Mouse (Mus musculus) liver, embryonic 14.5 days (tissue): ENCODE results near the gene Fignl1.

Source experiments
- CTCF ChIP-seq: IDR thresholded peaks from 2 replicates; pipeline ENCODE4 v1.5.1; 2016; ENCODE audit warnings: antibody characterized with exemption, low read depth, control low read depth
- EP300 ChIP-seq: IDR thresholded peaks from 2 replicates; pipeline ENCODE4 v1.6.1; 2016; ENCODE audit warnings: antibody characterized with exemption, low read depth

DNA sequence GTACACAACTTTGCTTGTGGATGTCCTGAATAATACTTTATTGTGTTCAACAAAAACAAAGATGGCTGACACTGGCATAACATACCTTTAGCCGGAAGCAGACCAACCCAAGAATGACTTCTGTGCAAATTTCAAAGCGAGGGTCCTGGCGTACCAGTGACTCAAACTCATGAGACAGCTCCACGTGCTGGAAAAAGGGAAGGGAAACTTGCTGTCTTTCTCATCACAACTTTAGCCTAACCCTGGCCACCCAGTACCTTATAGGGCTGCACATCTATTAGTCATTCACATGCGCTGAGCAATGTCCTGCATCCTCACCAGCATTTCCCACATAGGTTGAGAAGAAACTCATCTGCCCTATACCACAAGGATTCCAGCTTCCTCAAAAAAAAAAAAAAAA, 10.4 kb upstream of the Fignl1 start:
- TF ChIP-seq CTCF = no peak
- TF ChIP-seq EP300 = no peak
